Mouse (Mus musculus): ENCODE data around the gene Gm6525.

Gene Gm6525

DNA sequence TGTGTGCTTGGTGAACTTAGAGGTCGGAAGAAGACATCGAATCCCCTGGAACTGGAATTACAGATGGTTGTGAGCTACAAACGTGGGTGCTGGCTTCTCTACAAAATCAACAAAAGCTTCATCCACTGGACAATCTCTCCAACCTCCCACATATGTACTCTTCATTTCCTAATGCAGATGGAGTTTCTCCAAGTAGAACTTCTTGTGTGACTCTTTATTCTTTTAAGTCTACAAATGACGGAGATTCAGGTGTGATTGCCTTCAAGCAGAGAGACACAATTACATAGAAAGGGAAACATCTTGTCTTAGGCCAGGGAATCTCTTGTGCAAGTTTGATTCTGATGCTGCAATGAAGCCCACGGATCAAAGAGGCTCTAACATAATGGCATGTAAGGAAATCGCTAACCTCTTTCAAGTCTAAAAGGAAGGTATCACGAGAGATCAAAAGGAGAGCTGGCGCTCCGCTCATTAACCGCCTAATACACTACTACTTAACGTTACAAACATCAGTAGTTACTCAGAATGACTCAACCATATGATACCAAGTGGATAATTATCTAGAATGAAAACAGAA is at the start of gene Gm6525:
TSS of gene Gm6525 (plus strand) at position 524 of the 574 bp plus-strand sequence.
- no peak for DNase-seq

DNA sequence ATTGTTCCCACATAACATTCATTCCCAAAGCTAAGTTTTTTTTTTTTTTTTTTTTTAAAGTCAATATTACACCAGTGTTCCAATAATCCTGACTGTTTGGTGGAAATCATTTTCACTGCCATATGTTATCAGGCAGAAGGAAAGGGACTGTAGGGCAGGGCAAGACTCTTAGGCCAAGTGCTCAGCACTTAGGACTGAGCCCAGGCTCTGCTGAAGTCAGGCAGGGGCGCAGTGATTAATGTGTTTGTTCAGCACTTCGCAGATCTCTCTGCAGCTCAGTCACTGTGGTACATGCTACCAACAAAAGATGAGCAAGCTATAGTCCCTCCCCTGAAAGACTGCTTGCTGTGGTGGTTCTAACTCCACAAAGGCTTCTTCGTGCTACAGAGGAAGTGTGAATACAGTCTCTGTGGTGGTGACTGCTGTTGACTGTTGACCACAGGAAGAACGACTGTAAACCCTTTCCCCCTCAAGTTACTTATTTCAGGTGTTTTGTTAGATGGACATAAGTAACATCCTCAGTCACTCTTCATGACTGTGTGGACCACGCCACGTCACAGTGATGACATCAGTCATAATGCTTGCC is 48.1 kb upstream of the Gm6525 start:
- no peak for DNase-seq

DNA sequence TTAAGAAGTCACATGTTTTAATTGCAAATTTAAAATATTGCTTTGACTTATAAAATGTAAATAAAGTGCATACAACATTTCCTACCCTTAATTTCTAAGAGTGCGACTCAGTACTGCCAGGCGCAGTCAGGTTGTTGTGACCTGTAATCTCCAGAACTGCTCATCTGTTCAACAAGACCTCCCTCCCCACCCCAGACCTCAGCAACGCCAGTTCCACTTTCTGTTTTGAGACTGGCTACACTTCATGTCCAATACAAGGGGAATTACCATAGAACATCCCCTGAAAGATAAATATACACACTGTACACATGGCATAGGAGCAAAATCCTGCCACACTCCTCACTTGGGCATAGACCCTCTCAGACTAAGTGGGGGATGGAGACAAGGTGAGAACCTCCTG is 47.2 kb upstream of the Gm6525 start:
- DNase-seq, result no peak

DNA sequence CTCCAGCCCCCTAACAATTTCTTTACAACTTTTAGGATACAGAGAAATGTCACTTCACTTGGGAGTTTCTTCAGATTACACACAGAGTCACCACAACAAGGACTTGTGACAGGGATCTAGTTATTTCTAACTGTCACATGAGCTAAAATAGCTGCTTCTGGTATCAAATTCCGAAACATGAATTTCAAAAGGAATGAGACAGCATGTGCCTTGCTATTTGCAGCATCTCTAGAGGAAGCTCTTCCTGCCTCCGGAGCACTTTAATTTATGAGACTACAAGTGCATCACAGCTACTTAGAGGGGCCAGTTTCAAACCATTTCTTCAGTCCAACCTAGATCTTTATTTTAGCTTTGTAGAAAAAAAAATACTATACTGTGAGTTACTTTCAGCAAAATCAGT is 46.5 kb upstream of the Gm6525 start:
- DNase-seq, result peak; percentile 27

DNA sequence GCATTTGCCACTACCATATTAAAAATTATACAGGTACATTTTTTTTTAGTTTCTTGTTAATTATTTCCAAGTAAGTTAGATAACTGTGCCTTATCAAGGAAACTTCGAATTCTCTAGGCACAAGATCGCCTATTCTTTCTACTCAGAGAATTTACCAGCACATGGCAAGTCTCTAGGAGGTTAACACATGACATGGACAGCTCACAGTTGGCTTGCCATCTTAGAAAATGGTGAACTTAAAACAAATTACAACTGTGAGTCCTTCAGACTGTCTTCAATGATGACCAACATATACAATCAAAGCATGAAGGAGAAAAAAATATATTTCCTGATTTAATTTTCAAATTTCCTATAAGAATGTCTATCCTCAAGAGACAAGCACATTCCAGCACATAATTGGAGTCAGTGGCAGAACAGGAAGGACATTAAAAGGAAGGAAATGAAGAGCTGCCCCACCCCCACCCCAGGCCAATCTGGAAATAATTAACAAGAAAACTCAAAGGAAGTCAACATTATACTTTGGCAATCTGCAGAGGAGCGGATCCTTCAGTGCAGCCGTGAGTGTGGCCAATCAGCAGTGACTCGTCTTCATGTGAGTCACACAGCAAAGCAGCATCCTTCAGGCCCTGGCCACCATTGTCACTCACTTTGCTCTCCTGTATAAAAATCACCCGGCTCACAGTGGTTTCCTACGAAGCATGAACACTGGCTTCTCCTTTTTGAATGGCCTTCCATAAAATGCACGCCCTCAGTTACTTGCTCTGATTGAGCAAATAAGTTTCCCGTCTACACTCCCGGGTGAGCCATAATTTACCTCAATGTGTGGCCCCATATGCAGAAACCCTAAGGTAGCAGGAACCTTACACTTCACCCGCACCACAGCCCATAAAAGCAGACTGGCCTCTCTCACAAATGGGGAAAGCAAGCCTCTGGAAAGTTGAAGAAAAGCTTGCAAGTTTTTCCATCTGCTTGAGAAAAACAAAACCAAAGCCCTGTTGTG is 44.7 kb upstream of the Gm6525 start:
- DNase-seq, result peak; percentile 15

DNA sequence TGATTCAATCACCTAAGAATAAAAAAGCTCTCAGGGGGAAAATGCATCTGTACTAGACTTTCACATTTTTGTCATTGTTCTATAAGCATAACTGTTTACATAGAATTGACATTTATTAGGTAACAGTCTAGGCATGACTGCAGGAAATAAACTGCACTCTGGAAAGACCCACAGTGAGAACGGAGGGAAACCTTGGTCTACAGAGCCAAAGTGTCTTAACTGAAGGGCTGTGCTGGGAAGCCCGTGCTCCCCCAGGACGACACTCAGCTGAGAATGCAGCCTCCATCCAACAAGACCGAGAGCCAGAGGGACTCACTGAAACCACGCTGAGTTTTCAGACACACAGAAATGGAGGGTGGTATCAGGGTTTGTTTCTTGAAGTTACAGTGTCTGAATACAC is 43.1 kb upstream of the Gm6525 start:
- no peak for DNase-seq

DNA sequence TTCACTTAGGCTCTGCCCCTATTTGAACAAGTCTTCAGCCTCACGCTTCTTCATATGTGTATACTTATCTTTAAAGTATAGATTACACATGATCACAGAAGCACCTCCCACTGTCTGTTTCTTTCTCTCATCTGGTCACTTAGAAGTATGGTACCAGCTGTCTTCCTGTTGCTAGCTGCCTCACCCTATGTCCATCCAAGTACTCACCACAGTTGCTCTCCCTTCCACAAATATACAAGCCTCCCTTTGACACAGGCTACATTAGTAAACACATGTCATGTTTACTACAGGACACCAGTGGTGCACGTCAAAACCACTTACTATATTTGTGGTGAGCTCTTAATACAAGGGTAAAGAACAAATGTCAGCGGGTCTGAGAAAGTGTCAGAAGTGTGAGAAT is 42.5 kb upstream of the Gm6525 start:
- no peak for DNase-seq

DNA sequence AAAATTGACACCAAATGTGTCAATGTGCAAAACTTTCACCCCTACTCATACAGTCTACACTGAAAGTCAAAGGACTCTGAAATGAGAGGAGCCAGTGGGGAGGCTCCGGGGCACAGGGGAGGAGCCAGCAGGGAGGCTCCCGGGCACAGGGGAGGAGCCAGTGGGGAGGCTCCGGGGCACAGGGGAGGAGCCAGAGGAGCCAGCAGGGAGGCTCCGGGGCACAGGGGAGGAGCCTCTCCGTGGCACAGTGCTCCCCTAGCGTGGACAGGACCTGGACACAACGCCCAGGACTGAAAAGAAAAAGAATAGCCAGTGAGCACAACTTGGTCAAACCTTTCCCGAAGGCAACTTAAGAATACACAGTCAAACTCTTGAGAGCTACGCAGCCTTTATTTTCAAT is 38.5 kb upstream of the Gm6525 start:
- peak; percentile 44 for DNase-seq

DNA sequence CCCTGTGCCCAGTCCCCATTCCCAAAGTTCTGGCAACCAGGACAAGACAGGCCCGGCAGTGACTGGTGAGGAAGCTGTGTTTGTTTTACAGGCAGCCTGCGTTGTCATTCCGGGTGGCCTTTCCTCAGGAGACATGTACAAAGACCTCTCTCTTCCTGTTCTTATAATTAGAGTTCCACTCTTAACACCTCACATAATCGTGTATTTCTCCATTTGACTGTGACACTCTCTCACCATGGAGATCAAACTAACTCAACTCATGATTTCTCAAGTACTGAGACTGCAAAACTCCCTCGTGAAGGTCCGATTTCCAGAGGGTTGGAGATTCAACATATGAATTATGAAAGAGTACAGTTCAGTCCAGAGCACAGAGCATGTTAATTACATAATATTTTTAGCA is 38.0 kb upstream of the Gm6525 start:
- DNase-seq, result no peak

DNA sequence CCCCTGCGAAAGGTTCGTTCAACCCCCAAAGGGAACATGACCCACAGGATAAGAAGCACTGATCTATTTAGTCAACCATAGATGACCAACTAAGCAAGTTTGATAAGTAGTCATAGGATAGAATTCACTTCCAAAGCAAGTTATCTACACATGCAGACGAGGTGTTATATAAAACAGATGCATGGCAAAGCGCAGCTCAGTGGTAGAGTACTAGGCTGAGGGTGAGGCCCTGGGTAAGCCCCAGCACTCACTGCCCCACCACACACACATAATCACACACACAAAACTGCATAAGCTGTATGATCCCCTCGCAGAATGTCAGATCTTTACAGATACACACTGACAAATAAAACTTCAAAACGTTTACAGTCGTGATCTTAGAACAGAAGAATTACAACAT is 37.4 kb upstream of the Gm6525 start:
- no peak for DNase-seq

DNA sequence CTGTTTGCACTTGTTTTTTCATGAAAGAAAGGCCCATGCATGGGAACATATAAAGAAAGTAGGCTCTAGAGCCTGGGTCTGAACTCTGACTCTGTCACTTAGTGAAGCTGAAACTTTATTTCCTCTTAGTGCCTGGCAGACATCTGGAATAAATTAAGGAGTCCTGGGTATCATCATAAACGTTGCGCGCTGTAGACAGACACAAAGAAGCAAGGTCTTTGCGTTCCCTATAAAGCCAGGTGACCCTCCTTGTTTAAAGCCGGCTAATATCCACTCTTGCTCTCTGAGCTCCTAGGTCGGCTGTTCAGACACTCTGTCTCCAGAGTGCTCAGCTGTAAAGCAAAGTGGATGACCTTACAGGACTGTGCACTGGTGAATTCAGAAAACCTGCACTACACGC is 33.0 kb upstream of the Gm6525 start:
- DNase-seq, result no peak

DNA sequence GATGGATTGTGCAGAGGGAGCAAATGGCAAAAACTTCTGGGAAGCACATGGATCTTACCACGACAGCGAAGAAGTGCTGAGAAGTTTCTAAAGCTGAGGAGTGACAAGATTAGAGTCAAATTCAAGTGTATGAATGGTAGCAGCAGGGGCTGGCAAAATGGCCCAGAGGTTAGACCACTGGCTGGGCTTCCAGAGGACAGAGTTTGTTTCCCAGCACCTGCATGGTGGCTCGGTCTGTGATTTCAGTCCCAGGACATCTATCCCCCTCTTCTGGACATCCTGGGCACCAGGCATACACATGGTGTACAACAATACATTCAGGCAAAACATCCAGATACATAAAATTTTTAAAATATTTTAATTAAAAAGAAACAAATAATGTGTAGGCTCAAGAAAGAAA is 24.1 kb upstream of the Gm6525 start:
- no peak for DNase-seq

DNA sequence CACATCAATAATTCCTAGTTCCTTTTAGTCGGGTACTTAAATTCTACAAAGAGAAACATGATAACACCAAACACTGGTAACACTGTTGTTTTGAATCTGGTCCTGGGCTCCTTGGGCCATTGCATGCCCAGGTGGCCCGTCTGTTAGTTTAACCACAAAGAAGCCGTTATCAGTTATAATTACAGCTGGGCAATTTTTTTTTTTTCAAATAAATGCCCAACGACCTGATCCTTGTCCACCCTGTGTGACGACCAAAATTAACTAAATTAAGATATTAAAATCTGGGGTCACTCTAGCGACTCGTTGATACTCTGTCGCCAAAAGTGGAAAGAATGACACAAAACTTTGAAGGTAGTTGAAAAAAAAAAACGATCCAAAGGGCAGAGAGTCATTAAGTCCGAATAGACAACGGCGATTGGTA is 19.2 kb upstream of the Gm6525 start:
- DNase-seq, result no peak

DNA sequence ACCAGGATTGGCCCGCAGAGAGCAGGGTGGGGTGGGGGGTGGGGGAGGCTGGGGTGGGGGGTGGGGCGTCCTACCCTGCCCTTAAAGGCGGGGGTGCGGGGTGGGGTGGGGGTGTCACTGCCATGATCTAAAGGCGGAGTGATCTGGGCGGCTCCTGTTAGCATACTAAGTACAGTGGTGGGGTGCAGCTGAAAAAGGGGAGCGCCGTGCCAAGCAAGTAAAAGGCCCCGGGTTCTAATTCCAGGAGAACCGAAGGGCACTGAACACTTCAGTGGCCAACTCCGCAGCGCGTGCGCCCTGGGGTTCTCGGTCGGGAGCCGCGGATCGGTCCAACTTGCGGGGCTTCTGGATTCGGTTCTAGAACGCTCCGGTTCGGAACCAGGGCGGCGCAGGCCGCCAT is 18.8 kb upstream of the Gm6525 start:
- DNase-seq, result no peak

DNA sequence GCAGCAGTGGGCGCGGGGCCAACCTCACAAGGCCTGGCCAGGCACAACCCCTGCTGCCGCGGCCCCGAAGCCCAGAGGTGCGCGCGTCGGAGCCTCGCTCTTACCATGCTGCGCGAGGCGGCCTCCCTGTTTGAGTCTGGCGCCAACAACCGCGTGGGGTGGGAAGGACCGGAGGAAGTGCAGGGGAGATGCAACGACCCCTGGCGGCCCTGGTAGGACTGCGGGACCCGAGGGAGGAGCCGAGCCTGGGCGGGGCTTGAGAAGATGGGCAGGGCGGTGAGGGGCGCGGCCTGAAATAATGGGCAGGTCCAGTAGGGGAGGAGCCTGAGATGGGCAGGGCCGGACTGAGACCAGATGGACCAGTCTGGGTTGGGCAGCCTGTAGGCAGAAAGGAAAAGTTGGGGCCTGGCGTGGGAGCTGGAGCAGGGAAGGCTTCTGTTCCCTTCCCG is 18.3 kb upstream of the Gm6525 start, which contains the start of gene Mnd1:
TSS of gene Mnd1 (minus strand) at position 229 of the 449 bp plus-strand sequence.
- DNase-seq, result peak; percentile 99

DNA sequence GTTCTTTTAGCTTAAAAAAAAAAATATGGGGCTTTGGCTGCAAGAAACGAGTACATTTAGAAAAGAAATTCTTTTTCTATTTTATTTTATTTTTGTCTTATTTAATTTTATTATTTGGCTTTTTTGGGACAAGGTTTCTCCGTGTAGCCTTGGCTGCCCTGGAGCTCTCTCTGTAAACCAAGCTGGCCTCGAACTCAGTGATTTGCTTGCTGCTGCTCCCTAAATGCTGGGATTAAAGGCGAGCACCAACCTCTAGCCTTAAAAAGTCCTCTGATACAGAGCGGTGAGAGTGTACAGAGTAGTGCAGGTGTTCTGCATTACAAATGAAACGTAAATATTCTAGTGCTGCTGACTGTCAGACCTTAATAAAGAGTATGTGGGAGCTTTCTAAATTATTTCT is 17.8 kb upstream of the Gm6525 start:
- DNase-seq, result no peak

DNA sequence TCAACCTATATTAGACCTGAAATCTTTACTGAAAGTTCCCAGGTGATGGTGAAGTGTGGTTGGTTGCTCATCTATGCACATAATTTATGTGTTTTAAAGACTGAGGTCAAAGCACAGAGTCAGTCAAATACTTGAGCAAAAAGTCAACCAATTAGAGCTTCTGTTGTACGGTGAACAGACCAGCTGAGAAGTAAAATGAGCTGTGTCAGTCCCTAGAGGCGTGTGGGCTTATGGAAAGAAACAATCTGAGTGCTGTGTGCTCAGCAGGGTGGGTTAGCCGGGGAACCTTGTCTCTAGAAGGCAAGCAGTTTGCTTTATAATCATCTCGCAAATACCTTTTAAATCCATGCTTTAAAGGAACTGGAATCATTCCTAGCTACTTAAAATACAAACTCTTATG is 16.9 kb upstream of the Gm6525 start:
- no peak for DNase-seq

DNA sequence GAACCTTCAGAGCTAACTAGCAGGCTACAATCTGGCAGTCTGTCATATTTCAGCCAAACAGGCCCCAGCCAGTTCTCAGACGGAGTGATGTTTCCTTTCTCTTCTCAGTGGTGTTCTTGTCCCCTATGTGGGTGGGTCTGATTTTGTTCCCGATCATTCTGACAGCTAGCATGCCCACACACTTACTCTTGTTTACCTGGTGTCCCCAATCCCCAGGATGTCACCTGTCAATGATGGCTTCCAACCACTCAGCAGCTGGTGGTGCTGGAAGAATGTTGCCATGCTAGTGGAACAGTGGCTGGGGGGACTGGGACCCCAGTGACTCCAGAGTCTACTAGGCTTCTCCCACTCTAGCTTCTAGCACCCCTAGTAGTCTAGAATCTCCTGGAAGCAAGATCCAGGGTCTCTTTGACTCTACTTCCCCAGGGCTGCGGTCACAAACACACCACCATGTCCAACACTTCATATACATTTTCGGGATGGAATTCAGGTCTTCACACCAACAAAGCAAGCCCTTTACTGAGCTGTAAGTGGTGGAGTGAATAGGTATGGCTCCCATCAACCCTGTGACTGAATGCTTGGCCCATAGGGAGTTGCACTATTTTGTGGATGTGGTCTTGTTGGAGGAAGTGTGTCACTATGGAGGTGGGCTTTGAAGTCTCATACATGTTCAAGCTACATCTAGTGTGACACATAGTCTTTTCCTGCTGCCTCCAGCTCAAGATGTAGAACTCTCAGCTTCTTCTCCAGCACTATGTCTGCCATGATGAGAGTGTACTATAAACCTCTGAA is 16.1 kb upstream of the Gm6525 start:
- DNase-seq, result no peak

DNA sequence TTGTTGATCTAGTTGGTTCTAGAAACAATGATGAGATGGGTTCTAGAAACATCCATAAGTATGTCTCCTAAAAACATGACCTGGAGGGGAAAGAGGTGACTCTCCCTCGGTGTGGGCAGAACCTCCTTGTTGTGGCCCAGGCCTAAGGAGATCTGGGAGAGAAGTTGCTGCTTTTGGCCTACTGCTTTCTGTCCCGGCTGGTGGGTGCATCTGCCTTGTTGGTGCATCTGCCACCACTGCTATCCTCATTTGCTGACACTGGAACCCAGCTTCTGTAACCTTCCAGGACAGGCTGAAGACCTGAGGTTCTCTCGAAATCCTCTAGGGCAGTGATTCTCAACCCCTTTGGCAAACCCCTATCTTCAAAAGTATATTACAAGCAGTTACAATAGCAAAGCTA is 8.5 kb upstream of the Gm6525 start:
- no peak for DNase-seq

DNA sequence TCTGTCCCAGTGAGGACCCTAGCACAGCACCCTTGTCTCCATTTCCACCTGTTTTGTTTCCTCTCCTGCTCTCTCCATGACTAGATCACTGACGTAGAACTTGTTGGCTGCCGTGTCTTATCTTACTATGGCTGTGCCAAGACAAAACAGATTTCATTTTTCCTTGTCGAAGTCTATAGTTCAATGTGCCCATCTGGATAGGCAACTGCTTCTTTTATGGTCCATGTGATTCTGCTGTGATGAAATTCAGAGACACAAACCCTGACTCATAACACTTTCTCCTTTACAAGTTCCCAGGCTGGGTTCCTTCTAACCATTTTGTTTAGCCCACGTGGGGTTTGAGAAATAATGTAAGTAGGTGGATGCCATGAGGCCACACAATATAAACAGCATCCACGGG is 7.8 kb upstream of the Gm6525 start:
- DNase-seq, result no peak

DNA sequence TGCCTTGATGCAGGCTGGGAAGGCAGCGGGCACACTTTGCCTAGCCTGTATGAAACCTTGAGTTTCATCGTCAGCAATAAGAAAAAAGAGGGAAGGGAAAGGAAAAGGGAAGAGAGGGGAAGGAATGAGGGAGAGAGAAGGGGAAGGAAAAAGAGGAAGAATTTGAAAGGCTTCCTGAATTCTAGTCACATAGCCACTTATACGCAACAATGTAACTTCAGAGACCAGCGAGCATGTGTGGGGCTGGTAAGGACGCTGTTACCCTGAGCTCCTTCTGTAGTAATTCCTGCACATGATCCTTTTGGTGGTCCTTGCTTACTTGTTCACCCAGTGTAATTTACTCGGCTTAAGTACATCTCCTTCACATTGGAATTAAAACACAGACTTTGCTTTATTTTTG is 5.0 kb upstream of the Gm6525 start:
- no peak for DNase-seq

DNA sequence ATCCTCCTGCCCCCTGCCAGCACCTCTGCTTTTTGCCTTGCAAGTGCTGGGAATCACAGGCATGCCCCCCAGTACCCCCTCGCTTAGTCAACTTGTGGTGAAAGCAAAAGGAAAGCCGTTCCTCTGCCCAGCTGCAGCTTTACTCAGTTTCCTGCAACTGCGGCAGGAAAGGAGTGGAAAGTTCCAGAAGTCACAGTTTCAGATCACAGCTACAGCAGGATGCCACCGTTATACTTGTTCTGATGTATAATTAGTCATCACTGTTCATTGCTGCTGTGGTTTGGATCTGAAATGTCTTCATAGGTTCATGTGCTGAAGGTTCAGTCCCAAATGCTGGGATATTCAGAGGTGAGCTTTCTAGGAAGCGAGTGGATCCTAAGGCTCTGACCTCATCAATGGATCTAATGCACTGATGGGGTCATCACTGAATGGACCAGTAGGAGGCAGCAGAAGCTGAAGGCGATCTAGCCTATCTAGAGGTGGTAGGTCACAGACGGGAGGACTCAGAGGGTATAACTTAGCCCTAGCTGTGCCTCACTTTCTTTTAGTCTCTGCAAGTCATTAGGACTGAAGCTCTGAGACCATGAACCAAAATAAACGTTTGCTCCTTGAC is 4.4 kb upstream of the Gm6525 start:
- no peak for DNase-seq

DNA sequence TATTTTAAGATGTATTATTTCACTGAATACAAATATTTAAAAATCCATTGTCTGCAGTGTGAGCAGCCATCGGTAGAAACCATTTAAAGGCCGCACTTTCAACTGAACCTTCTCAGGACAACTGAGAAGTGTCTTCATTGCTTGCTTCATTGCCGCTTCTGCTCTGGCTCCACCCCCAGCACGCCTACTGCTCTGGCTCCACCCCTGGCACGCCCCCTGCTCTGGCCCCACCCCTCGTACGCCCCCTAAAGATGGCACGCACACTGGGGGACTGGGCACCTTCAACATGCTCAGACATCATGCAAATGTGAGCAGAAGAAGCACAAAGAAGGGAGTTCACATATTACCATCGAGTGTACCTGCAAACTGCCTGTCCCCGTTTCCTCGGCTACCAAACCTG is 1.5 kb upstream of the Gm6525 start:
- no peak for DNase-seq
